Mouse (Mus musculus) granulocyte monocyte progenitor cell, adult 5-6 weeks (primary cell): Measurements from ENCODE around the gene Gli2. TPM values are rescaled to one million over a fixed set of nuclear protein-coding genes. Genes with fewer than 3 reads are reported as not detected.

Experiments
- ATAC-seq: replicated peaks from 2 replicates; pipeline ENCODE4 v1.8.0; 2016; ENCODE audit warnings: mild to moderate bottlenecking, moderate TSS enrichment, inconsistent platforms; ENCODE audit not compliant: poor library complexity, severe bottlenecking
- total RNA-seq, 2 experiments: library from RNA; stranded (forward) in 1 of 2; stranded (reverse) in 1 of 2; fragments of 200-712, 200-1000 nt in 1 of 2; fragments of >200 nt in 1 of 2; fragmentation: Nextera tagmentation in 1 of 2; gene quantifications; 2 replicates each; pipeline ENCODE4 v1.2.3; 2014 to 2017

The Gli2 gene
- total RNA-seq, 2 experiments from 2014 or later: not detected

GRCm38 (mm10) chr1:118825035-118825434, 228.4 kb downstream of the Gli2 start:
- ATAC-seq: no peak

DNA sequence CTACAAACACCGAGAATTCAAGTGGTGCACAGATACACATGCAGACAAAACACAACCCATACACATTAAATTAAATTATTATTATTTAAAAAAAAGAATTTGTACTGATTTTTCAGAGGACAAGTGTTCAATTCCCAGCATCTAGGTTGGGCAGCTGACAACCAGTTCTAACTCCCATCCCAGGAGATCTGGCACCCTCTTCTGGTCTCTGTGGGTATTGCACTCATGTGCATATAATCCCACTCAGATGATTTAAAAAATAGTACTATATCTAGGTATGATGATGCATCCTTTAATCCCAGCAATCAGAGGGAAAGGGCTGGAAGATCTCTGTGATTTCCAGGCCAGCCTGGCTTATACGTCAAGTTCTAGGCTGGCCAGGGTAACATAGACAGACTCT, 231.2 kb downstream of the Gli2 start:
- ATAC-seq: no peak

- peak; percentile 61 for ATAC-seq
These were observed 238.4 kb downstream of the Gli2 start for GRCm38 (mm10) chr1:118815015-118815414.

DNA sequence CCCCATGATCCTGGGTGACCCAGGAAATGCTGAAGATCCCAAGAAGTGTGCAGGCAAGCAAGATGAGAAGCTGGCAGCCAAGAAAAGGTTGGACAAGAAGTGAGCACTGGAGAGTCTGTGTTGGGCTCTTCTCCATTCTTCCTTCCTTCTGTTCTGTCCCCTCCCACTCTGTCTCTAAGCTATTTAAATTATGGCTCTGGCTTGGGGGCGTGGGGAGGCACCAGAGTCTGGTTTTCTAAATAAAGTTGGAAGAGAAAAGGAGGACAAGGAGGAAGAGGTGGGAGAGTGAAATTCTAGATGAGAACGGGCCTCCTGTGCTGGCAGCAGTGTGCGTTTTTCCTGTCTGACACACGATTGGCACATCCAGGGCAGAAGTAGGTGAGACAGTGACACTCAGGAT, 243.1 kb downstream of the Gli2 start:
- ATAC-seq: no peak

- no peak for ATAC-seq
These were observed 246.7 kb downstream of the Gli2 start for GRCm38 (mm10) chr1:118806727-118807126.

- no peak for ATAC-seq
These were observed 251.3 kb downstream of the Gli2 start for GRCm38 (mm10) chr1:118802166-118802565.

GRCm38 (mm10) chr1:118799322-118800116, 253.9 kb downstream of the Gli2 start:
- no peak for ATAC-seq

DNA sequence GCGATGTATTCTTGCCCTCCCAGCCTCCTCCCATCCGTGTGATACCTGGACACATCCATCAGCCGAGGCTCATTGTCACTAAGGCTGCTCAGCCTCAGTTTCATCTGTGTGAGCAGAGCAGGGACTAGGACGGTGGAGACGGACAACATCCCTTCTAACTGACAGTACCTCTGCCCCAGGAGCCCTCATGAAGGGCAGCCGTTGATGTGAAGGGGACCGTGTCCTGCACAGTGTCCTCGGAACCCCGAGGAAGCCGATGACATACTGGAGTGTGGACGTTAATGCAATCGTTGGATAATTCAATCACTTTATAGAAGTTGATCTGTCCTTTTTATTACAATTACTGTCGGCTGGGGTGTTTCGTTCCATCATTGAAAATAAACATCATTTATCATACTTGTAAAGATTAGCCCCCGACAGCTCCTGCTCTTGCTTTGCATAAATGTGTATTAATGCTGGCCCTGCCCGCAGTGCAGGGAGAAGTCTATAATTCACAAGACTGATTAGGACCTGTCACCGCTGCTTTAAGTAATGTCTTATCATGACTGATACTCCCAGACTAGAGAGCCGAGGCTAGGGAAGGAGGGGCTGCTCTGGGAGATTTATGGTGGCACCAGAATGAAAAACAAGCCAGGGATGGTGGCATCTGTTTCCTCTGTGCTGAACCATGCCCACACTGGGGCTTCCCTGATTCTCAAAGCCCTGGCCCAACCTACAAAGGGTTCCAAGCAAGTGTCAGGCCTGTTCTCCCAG, 257.8 kb downstream of the Gli2 start:
- ATAC-seq: no peak

- ATAC-seq: no peak
These were observed 263.5 kb downstream of the Gli2 start for GRCm38 (mm10) chr1:118789871-118790270.

GRCm38 (mm10) chr1:118789468-118789867, 264.0 kb downstream of the Gli2 start:
- ATAC-seq: no peak

GRCm38 (mm10) chr1:118788813-118789212, 264.6 kb downstream of the Gli2 start:
- ATAC-seq: no peak

DNA sequence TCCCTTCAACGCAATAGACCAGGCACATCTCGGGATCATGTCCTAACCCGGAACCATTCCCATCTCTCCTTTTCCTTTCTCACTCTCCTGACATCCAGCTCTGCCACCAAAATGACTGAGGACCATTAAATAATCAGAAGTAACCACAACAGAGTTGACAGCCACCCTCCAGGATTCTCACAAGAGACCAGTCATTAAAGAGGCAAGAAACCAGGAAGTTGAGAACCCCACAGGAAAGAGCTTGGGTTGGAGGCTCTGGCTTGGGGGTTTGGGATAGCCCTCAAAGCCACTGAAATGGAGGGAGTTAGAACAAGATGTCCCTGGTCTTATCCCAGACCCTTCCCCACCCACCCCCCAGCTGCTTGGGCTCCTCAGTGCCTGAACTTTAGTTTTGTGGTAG, 265.9 kb downstream of the Gli2 start:
- no peak for ATAC-seq
